Mouse (Mus musculus): ENCODE measurements around the gene Fzd4. TPM values are rescaled to one million over a fixed set of nuclear protein-coding genes. Genes with fewer than 3 reads are reported as not detected.

Fzd4 gene
- 13.2 and 13.5 TPM in 2 replicates for polyA plus RNA-seq (2012; rRNA removed)

DNA sequence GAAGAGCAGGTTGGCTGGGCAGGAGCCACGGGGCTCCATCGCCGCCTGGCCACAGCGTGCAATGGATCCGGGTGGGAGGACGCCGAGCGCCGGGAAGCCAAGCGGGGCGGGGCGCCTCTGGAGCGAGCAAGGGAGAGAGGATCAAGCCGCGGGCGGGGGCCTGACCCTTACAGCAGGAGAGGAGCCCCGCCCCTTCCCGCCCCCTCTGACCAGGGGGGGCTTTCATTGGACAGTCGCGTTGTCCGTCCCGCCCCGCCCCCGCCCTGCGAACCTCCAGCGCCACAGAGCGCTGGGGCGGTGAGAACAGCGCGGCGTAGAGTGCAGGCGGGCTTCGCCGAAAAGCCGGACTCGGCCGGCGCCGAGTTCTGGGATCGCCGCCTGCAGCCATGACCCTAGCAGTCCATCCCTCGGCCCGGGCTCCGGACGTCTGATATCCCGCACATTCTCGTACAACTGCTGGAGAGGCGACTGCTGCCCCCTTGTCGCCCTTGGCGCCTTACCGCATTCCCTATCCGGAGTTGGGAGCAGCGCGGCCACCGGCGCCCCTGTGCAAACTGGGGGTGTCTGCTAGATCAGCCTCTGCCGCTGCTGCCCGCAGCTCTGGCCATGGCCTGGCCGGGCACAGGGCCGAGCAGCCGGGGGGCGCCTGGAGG lies at the start of gene Fzd4, which contains the start of gene Tmem135:
Fzd4 (plus strand) TSS at position 275 of the 653 bp plus-strand sequence.
Tmem135 (minus strand) TSS at position 142 of the 653 bp plus-strand sequence.

Other genes with a start within 250 kb of the Fzd4 start
- gene Tmem135, start 133 bp upstream of the Fzd4 start, polyA plus RNA-seq (2012; rRNA removed): 121 and 146 TPM in 2 replicates
- 271 and 275 TPM in 2 replicates for gene Prss23, start 122.8 kb downstream of the Fzd4 start, polyA plus RNA-seq (2012; rRNA removed)
- gene Me3, start 228.0 kb downstream of the Fzd4 start, polyA plus RNA-seq (2012; rRNA removed): 25.5 and 26.1 TPM in 2 replicates